Mouse (Mus musculus): ENCODE measurements around the gene Eif6. TPM values are rescaled to one million over a fixed set of nuclear protein-coding genes. Genes with fewer than 3 reads are reported as not detected.
A peak's percentile ranks its signal among the peaks of the same experiment; 100 is the strongest.

Gene Eif6
- polyA plus RNA-seq, 1 experiment, result 133 TPM

DNA sequence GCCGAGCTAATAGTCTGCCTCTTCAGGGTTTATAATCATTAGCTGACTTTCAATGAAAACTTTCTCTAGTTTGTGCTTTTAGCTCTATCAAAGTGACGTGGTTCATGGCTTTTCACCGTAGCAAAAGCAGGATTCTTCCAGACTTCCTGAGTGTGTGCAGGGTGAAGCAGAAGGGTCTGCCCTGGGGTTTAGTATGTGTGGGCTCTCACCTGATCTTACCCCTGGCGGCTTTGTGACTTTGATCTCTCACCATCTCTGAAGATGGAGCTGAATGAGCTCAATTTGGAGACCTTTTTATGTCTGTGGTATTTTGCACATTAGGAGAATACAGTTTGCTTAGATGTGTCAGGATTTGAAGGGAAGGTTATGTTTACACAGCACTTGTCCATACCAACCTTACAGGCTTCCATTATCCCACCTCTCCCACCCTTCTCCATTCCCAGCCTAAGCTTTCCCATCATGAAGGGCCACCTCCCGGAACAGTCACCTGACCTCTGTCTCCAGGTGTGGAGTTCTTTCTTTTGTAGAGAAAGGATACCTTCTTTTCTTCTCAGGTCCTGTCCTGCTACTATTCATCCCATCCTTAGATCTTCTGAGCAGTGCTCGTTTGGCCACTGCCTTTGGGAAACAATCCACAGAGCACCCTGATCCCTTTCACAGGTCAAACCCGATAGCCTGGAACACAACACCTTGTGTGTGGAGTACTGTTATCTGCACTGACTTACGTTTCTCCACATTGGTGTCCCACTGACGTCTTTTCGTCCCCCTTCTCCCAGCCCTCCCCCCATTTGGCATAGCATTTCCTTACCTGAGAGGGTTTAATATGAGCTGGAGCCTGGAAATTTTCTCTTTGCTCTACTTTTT, 49.7 kb downstream of the Eif6 start:
- Histone ChIP-seq H3K4me1 (ENCODE audit: control insufficient read depth, insufficient read depth, low read length) (no peaks in the 10 kb centered on the region), H3K27ac (ENCODE audit: insufficient read depth, low read length) (no peak overlapping the region), H3K4me3 (ENCODE audit: insufficient read depth, low read length) (no peak overlapping the region)
- TF ChIP-seq CTCF (IDR thresholded peaks at IDR 0.05; ENCODE audit: borderline replicate concordance, insufficient read depth, low read length) (no peak), POLR2A (IDR thresholded peaks at IDR 0.05; ENCODE audit: low read depth, low read length) (no peak)

DNA sequence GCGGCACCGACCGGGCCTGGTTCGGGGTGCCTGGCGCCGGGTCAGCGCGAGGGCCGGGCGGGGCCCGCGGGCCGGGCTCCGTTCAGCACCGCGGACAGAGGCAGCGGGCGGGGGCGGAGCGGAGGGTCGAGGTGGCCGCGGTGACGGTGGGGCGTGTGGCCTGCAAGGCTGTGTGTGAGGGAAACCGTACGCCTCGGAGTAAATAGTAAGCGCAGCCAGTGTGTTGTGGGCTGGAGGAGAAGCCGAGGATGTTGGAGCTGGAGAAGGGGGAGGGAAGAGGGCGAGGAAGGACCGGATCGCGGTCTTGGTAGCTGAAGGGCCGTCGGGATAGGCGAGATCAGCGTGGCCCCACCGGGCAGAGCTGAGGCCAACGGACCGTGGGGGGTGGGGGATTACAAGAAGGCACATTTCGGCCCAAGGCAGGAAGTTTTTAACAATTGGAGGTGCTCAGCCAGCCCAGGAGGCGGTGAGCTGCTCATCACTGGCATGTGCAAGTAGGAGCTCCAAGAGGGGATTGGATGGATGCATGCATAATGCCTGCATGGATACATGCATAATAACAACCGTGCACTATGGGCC, 51.0 kb downstream of the Eif6 start:
- no peaks in the 10 kb centered on the region for H3K4me1 ChIP-seq (ENCODE audit: control insufficient read depth, insufficient read depth, low read length)
- H3K27ac ChIP-seq (ENCODE audit: insufficient read depth, low read length), result no peak overlapping the region
- H3K4me3 ChIP-seq (ENCODE audit: insufficient read depth, low read length), result peak overlapping the region; percentile 29
- no peak for TF ChIP-seq CTCF (IDR thresholded peaks at IDR 0.05; ENCODE audit: borderline replicate concordance, insufficient read depth, low read length)

DNA sequence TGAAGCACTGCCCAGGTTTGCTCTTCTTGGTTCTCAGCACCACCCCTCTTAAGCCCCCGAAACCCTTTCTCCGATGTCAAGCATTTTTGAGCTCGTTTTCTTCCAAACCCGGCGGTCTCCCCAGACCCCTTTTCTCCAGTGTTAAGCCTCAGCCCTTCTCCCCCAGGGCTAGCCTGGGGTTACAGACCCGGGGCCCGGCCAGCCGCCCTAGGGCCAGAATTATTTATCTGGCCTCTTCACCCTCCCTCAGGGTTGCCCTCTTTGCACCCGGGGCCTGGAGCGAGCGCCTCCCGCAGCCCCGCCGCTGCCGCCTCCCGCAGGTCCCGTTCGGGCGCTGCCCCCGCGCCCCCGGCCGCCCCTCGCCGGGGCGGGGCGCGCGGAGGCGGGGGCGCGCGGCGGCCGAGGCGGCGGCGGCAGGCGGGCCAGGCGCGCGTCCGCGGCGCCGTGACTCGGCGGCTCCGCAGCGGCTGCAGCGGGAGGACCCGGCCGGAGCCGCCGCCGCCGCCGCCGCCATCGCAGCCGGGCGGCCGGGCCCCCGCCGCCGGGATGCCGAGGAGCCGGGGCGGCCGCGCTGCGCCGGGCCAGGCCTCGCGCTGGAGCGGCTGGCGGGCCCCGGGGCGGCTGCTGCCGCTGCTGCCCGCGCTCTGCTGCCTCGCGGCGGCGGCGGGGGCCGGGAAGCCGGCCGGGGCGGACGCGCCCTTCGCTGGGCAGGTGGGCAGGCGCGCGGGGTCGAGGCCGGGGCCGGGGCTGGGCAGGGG, 51.6 kb downstream of the Eif6 start, which contains the start of gene Mmp24:
Gene Mmp24, plus strand, starts transcription at position 416 of the 758 bp plus-strand sequence.
- peak within 1 kb of the TSS; percentile 29 for H3K4me3 ChIP-seq (ENCODE audit: insufficient read depth, low read length)
- H3K27ac ChIP-seq (ENCODE audit: insufficient read depth, low read length), result no peak within 1 kb of the TSS
- no peak for TF ChIP-seq POLR2A (IDR thresholded peaks at IDR 0.05; ENCODE audit: low read depth, low read length)
- TF ChIP-seq CTCF (IDR thresholded peaks at IDR 0.05; ENCODE audit: borderline replicate concordance, insufficient read depth, low read length), result no peak
- H3K4me1 ChIP-seq (ENCODE audit: control insufficient read depth, insufficient read depth, low read length), result no peaks in the 10 kb centered on the region

GRCm38 (mm10) chr2:155774261-155774926, 52.3 kb downstream of the Eif6 start:
- Histone ChIP-seq H3K4me3 (ENCODE audit: insufficient read depth, low read length) (no peak overlapping the region), H3K27ac (ENCODE audit: insufficient read depth, low read length) (no peak overlapping the region), H3K4me1 (ENCODE audit: control insufficient read depth, insufficient read depth, low read length) (no peaks in the 10 kb centered on the region)
- TF ChIP-seq CTCF (IDR thresholded peaks at IDR 0.05; ENCODE audit: borderline replicate concordance, insufficient read depth, low read length), result no peak

DNA sequence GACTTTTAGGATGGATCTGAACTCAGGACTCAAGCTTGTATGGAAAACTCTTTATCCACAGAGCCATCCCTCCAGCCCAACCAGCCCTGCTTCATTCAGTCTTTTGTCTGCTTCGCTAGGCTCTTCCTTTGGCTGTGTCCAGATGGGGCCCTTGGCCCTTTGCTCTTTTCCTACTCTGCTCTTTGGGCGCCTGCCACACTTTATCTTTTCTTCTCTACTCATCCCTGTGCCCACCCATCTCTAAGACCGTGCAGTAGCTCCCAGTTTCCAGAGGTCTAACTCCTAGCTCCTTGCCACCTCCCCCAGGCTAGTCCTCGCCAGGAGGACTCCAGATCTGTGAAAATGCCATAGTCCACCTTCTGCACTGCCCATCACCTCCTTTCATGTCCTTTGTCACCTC, 53.1 kb downstream of the Eif6 start:
- H3K4me1 ChIP-seq (ENCODE audit: control insufficient read depth, insufficient read depth, low read length), result no peaks in the 10 kb centered on the region
- no peak for TF ChIP-seq CTCF (IDR thresholded peaks at IDR 0.05; ENCODE audit: borderline replicate concordance, insufficient read depth, low read length)
- no peak for TF ChIP-seq POLR2A (IDR thresholded peaks at IDR 0.05; ENCODE audit: low read depth, low read length)
- H3K27ac ChIP-seq (ENCODE audit: insufficient read depth, low read length), result no peak overlapping the region
- H3K4me3 ChIP-seq (ENCODE audit: insufficient read depth, low read length), result no peak overlapping the region

Other genes starting within 250 kb of the Eif6 start
- gene Gss, start 234.1 kb downstream of the Eif6 start, polyA plus RNA-seq (2011; ENCODE audit: insufficient read length, low read depth, missing spikeins), result 23.4 and 37.7 TPM in 2 replicates
- gene Myh7b, start 215.7 kb downstream of the Eif6 start, polyA plus RNA-seq (2011; ENCODE audit: insufficient read length, low read depth, missing spikeins), result not detected in 2 replicates
- gene Trpc4ap, start 134.5 kb downstream of the Eif6 start, polyA plus RNA-seq (2011; ENCODE audit: insufficient read length, low read depth, missing spikeins), result 105 and 109 TPM in 2 replicates
- 13.8 and 16.4 TPM in 2 replicates for gene Edem2, start 97.5 kb downstream of the Eif6 start, polyA plus RNA-seq (2011; ENCODE audit: insufficient read length, low read depth, missing spikeins)
- gene Gm17581, start 91.1 kb downstream of the Eif6 start, polyA plus RNA-seq (2011; ENCODE audit: insufficient read length, low read depth, missing spikeins), result not detected in 2 replicates
- gene Procr, start 75.8 kb downstream of the Eif6 start, polyA plus RNA-seq (2011; ENCODE audit: insufficient read length, low read depth, missing spikeins), result 11.6 and 28.2 TPM in 2 replicates
- gene Mmp24, start 51.6 kb downstream of the Eif6 start, polyA plus RNA-seq (2011; ENCODE audit: insufficient read length, low read depth, missing spikeins), result 0.16 TPM in 1 of 2 replicates, not detected in the other
- gene BC029722, start 7.5 kb downstream of the Eif6 start, polyA plus RNA-seq (2011; ENCODE audit: insufficient read length, low read depth, missing spikeins), result 35.2 and 46.7 TPM in 2 replicates
- gene Fam83c, start 7.9 kb upstream of the Eif6 start, polyA plus RNA-seq (2011; ENCODE audit: insufficient read length, low read depth, missing spikeins), result not detected in 2 replicates
- gene Uqcc1, start 103.4 kb upstream of the Eif6 start, polyA plus RNA-seq (2011; ENCODE audit: insufficient read length, low read depth, missing spikeins), result 37.8 and 39.5 TPM in 2 replicates
- gene Gm15557, start 113.8 kb upstream of the Eif6 start, polyA plus RNA-seq (2011; ENCODE audit: insufficient read length, low read depth, missing spikeins), result not detected in 2 replicates
- 0.92 and 1.3 TPM in 2 replicates for gene Gdf5, start 118.4 kb upstream of the Eif6 start, polyA plus RNA-seq (2011; ENCODE audit: insufficient read length, low read depth, missing spikeins)
- gene Cep250, start 129.5 kb upstream of the Eif6 start, polyA plus RNA-seq (2011; ENCODE audit: insufficient read length, low read depth, missing spikeins), result 19.3 and 28.4 TPM in 2 replicates
- 1.3 and 2.0 TPM in 2 replicates for gene 6430550D23Rik, start 181.1 kb upstream of the Eif6 start, polyA plus RNA-seq (2011; ENCODE audit: insufficient read length, low read depth, missing spikeins)
- 144 and 161 TPM in 2 replicates for gene Ergic3, start 181.1 kb upstream of the Eif6 start, polyA plus RNA-seq (2011; ENCODE audit: insufficient read length, low read depth, missing spikeins)
- not detected in 2 replicates for gene Fer1l4, start 226.0 kb upstream of the Eif6 start, polyA plus RNA-seq (2011; ENCODE audit: insufficient read length, low read depth, missing spikeins)
- gene Spag4, start 238.2 kb upstream of the Eif6 start, polyA plus RNA-seq (2011; ENCODE audit: insufficient read length, low read depth, missing spikeins), result 1.5 and 3.9 TPM in 2 replicates

Data from embryonic fibroblast, embryonic 13.5 days (primary cell).